Comparison of ENCODE assay signal across 7 mouse cellular contexts in the genomic region with DNA sequence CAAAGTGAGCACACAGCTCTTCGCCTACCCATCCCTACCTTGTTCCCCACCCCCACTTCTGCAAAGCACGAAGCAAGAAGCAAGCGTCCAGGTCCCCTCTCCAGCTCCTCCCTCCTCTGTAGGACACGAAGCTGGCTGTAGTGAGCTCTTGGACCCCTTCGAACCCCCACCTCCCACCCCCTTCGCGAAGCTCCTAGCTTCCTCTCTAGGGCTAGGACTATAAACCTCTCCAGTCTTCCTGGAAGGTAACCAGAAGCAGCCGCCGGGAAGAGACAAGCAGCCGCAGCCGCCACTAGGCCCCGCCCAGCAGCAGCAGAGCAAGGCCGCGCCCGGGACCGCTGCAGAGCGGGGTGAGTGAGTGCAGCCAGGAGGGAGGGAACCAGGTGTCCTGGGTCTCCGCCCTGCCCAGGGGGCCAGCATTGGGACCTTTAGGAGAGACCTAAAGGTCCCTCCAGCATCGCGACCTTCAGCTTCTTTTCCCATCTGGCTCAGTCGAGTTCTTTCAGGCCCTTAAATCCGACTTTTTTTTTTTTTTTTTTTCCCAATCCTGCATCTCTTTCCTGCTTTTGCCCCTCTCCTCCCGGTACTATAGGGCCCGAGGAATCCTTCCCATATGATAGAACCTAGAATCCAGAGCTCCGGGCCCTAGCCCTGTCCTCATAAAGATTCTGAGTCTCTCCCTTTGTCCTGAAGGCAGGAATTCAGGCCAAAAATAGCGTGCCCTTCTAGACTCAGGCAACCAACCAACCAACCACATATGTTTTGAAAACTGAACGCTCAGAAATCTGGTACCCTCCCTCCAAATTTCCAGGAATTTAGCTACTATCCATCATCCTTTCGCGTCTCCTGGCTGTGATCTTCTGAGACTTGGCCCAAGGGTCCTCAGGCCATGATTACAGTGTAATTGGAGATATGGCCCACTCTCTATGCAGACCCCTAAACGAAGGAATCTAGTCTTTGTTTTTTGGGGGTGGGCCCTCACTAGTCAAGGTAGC. TPM values are rescaled to one million over a fixed set of nuclear protein-coding genes. Genes with fewer than 3 reads are reported as not detected.
DNase-seq lines count a peak whose midpoint lies in the region; ATAC-seq and TF ChIP-seq lines count a peak whose summit lies in the region.

A gene (plus strand): TSS at position 105 of the 995 bp plus-strand sequence.
A gene (plus strand): TSS at position 204 of the 995 bp plus-strand sequence.

- no peak for TF ChIP-seq POLR2A in spleen, adult 2 months (IDR thresholded peaks at IDR 0.05; ENCODE audit: low read depth, low read length)

- H3K27me3 ChIP-seq in intestine, postnatal 0 days (replicated peaks; ENCODE audit: control insufficient read depth, insufficient read depth, low read length) = no peaks in the 10 kb centered on the region
- H3K27me3 ChIP-seq in limb, embryonic 12.5 days = no peaks in the 10 kb centered on the region
- H3K27me3 ChIP-seq in midbrain, embryonic 12.5 days = no peaks in the 10 kb centered on the region
- no peaks in the 10 kb centered on the region for H3K27me3 ChIP-seq in spleen, adult 2 months (ENCODE audit: control insufficient read depth, insufficient read depth, low read length)

- WGBS in intestine, postnatal 0 days = 4% methylated on average over 30 of the region's 30 CpGs
- 2% methylated on average over 30 of the region's 30 CpGs for WGBS in limb, embryonic 12.5 days
- 3% methylated on average over 30 of the region's 30 CpGs for WGBS in midbrain, embryonic 12.5 days
- 7% methylated on average over 30 of the region's 30 CpGs for WGBS in spleen, adult 2 months

- H3K9ac ChIP-seq in intestine, postnatal 0 days (ENCODE audit: low read depth, low read length) = peak within 1 kb of the TSS; percentile 53
- peak within 1 kb of the TSS; percentile 67 for H3K9ac ChIP-seq in limb, embryonic 12.5 days (replicated peaks)
- H3K9ac ChIP-seq in midbrain, embryonic 12.5 days (replicated peaks) = peak within 1 kb of the TSS; percentile 71

- no peaks in the 10 kb centered on the region for H3K9me3 ChIP-seq in intestine, postnatal 0 days (ENCODE audit: control insufficient read depth)
- H3K9me3 ChIP-seq in limb, embryonic 12.5 days = no peaks in the 10 kb centered on the region
- no peaks in the 10 kb centered on the region for H3K9me3 ChIP-seq in midbrain, embryonic 12.5 days

- peak within 1 kb of the TSS; percentile 53 for H3K4me3 ChIP-seq in intestine, postnatal 0 days (ENCODE audit: low read depth, low read length)
- H3K4me3 ChIP-seq in limb, embryonic 12.5 days (replicated peaks) = peak within 1 kb of the TSS; percentile 43
- H3K4me3 ChIP-seq in midbrain, embryonic 12.5 days = peak within 1 kb of the TSS; percentile 47
- peak within 1 kb of the TSS; percentile 59 for H3K4me3 ChIP-seq in spleen, adult 2 months (ENCODE audit: extremely low read depth, insufficient read depth, insufficient read length)

- H3K4me1 ChIP-seq in intestine, postnatal 0 days (replicated peaks; ENCODE audit: control insufficient read depth, insufficient read depth, low read length) = 0 out of 2 replicates have a peak, but pooled peaks cover 12% of the 10 kb centered on the region
- peaks cover 39% of the 10 kb centered on the region for H3K4me1 ChIP-seq in limb, embryonic 12.5 days (replicated peaks)
- H3K4me1 ChIP-seq in midbrain, embryonic 12.5 days = peaks cover 29% of the 10 kb centered on the region
- peaks cover 20% of the 10 kb centered on the region; the same call in 1 of the 2 replicates for H3K4me1 ChIP-seq in spleen, adult 2 months (ENCODE audit: control insufficient read depth, insufficient read depth, insufficient read length)

- H3K36me3 ChIP-seq in intestine, postnatal 0 days (ENCODE audit: control insufficient read depth, insufficient read depth) = no peaks in the 10 kb centered on the region
- H3K36me3 ChIP-seq in limb, embryonic 12.5 days = peaks cover 8% of the 10 kb centered on the region
- H3K36me3 ChIP-seq in midbrain, embryonic 12.5 days = no peaks in the 10 kb centered on the region
- H3K36me3 ChIP-seq in spleen, adult 2 months (ENCODE audit: control insufficient read depth, insufficient read depth, low read length) = no peaks in the 10 kb centered on the region

- H3K27ac ChIP-seq in intestine, postnatal 0 days (ENCODE audit: low read depth, low read length) = peak within 1 kb of the TSS; percentile 79
- H3K27ac ChIP-seq in limb, embryonic 12.5 days = peak within 1 kb of the TSS; percentile 89
- H3K27ac ChIP-seq in midbrain, embryonic 12.5 days (replicated peaks) = peak within 1 kb of the TSS; percentile 78
- peak within 1 kb of the TSS; percentile 68 for H3K27ac ChIP-seq in spleen, adult 2 months (ENCODE audit: insufficient read depth, low read length)

- no peak for TF ChIP-seq CTCF in intestine, postnatal 0 days (IDR thresholded peaks at IDR 0.05; ENCODE audit: low read depth)
- TF ChIP-seq CTCF in spleen, adult 2 months (IDR thresholded peaks at IDR 0.05; ENCODE audit: extremely low read depth, insufficient read depth, insufficient read length, insufficient replicate concordance) = no peak

- peak within 1 kb of the TSS; percentile 73 for H3K4me2 ChIP-seq in intestine, postnatal 0 days (replicated peaks; ENCODE audit: low read depth)
- H3K4me2 ChIP-seq in limb, embryonic 12.5 days = peak within 1 kb of the TSS; percentile 66
- H3K4me2 ChIP-seq in midbrain, embryonic 12.5 days (replicated peaks) = peak within 1 kb of the TSS; percentile 62

- peak; percentile 80 for DNase-seq in adrenal gland, adult 8-10 months
- peak; percentile 81 for DNase-seq in embryo, embryonic 10.5 days (ENCODE audit: low spot score)
- peak; percentile 99 for DNase-seq in heart, adult 11 months
- DNase-seq in spleen, adult 2 months (ENCODE audit: low read depth in 1 of 2, low spot score in 2 of 2) = peak in 1 of 2 experiments; percentile 85

- ATAC-seq in intestine, postnatal 0 days = peak; percentile 45
- peak; percentile 52 for ATAC-seq in limb, embryonic 12.5 days (ENCODE audit: insufficient number of reproducible peaks, insufficient read depth, low FRiP score, low TSS enrichment, low read depth)
- peak; percentile 44 for ATAC-seq in midbrain, embryonic 12.5 days (ENCODE audit: low FRiP score, low read depth)

RNA-seq across cellular contexts. Expression of the first gene that starts in this region (rescaled TPM):
- 10 to 100 TPM; 58.4 to 87.4 (median 71.8) TPM for total RNA-seq in adrenal gland, adult 8-10 months (2022)
- 71.3 and 75.3 TPM in 2 replicates for polyA plus RNA-seq in intestine, postnatal 0 days (2015; fragmentation: Nextera tagmentation; extraction: Ambion mirVana)
- polyA plus RNA-seq in limb, embryonic 12.5 days (2016; fragmentation: Nextera tagmentation; extraction: Ambion mirVana) = 24.9 and 29.3 TPM in 2 replicates
- polyA plus RNA-seq in midbrain, embryonic 12.5 days (2016; fragmentation: Nextera tagmentation; extraction: Ambion mirVana) = 30.2 and 31.7 TPM in 2 replicates
- polyA plus RNA-seq in spleen, adult 2 months (2012; rRNA removed) = 126 and 181 TPM in 2 replicates

RNA-seq across cellular contexts. Expression of the second gene that starts in this region (rescaled TPM):
- total RNA-seq in adrenal gland, adult 8-10 months (2022) = 1 to 10 TPM in 3 of 4 experiments, under 1 TPM in 1; 0.63 to 1.9 (median 1.6) TPM
- polyA plus RNA-seq in intestine, postnatal 0 days (2015; fragmentation: Nextera tagmentation; extraction: Ambion mirVana) = 0.10 and 0.57 TPM in 2 replicates
- 3.8 TPM in 1 of 2 replicates, not detected in the other for polyA plus RNA-seq in limb, embryonic 12.5 days (2016; fragmentation: Nextera tagmentation; extraction: Ambion mirVana)
- 0.48 and 2.4 TPM in 2 replicates for polyA plus RNA-seq in midbrain, embryonic 12.5 days (2016; fragmentation: Nextera tagmentation; extraction: Ambion mirVana)
- 4.8 and 5.7 TPM in 2 replicates for polyA plus RNA-seq in spleen, adult 2 months (2012; rRNA removed)
